Mouse (Mus musculus) testis, adult 2 months (tissue): Measurements from ENCODE around the gene Sbds.

Experiments used
- CTCF ChIP-seq: fragments of 200-500 bp; IDR thresholded peaks from 2 replicates; pipeline ENCODE4 v1.5.1; 2012; ENCODE audit warnings: low read depth, mild to moderate bottlenecking, inconsistent platforms, low read length, moderate library complexity; ENCODE audit not compliant: control insufficient read depth, insufficient read depth, insufficient replicate concordance
- POLR2A ChIP-seq: fragments of 200-500 bp; IDR thresholded peaks from 2 replicates; pipeline ENCODE4 v1.6.1; 2012; ENCODE audit warnings: low read depth, mild to moderate bottlenecking, inconsistent platforms, low read length, moderate library complexity; ENCODE audit not compliant: control insufficient read depth

DNA sequence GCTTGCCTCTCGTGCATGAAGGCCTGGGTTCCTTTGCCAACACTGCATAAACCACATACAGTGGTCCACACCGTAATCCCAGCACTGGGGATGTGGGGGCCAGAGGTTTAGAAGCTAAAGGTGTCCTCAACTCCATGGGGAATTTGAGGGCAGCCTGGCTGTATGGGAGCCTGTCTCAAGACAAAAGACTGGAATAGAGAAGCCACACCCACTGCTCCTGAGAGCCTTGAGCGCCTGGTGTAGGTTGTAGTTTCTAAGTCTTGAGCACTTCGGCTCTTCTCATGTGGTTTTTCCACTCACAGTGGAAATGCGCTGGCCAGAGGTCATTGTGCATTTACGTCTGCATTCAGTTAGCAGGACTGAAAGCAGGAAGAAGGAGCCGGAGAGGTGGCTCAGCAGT, 32.8 kb upstream of the Sbds start:
- TF ChIP-seq CTCF (no peak), POLR2A (no peak)
